Mouse (Mus musculus) forebrain, embryonic 10.5 days (tissue): ENCODE results near the gene Cep164. TPM values are rescaled to one million over a fixed set of nuclear protein-coding genes. Genes with fewer than 3 reads are reported as not detected.

Source experiments
- polyA plus RNA-seq: library from polyadenylated mRNA; unstranded; fragments of >200 nt; fragmentation: Nextera tagmentation; extraction: Ambion mirVana; gene quantifications from 2 replicates; pipeline ENCODE4 v1.2.1, GENCODE M21; 2016

Cep164 gene
- polyA plus RNA-seq, 1 experiment from 2014 or later, result 19.3 TPM

Other genes with a start within 250 kb of the Cep164 start
- gene Bace1, start 9.9 kb upstream of the Cep164 start, polyA plus RNA-seq, result 18.5 and 20.7 TPM in 2 replicates
- 17.8 TPM in 2 replicates for gene Pcsk7, start 77.8 kb upstream of the Cep164 start, polyA plus RNA-seq
- 57.9 and 65.5 TPM in 2 replicates for gene Rnf214, start 78.2 kb upstream of the Cep164 start, polyA plus RNA-seq
- gene Tagln, start 107.4 kb upstream of the Cep164 start, polyA plus RNA-seq, result 18.6 and 20.7 TPM in 2 replicates
- gene Sidt2, start 126.6 kb upstream of the Cep164 start, polyA plus RNA-seq, result 23.8 and 24.6 TPM in 2 replicates
- 279 and 288 TPM in 2 replicates for gene Pafah1b2, start 184.0 kb upstream of the Cep164 start, polyA plus RNA-seq
- gene Sik3, start 184.1 kb upstream of the Cep164 start, polyA plus RNA-seq, result 4.4 and 5.6 TPM in 2 replicates